Mouse (Mus musculus) bone marrow, adult 2 months (tissue): ENCODE data around the gene Ckap2l.

Experiments used
- CTCF ChIP-seq: fragments of 200-500 bp; IDR thresholded peaks from 2 replicates; pipeline ENCODE4 v1.5.1; 2011; ENCODE audit warnings: low read length, control low read depth; ENCODE audit not compliant: control insufficient read depth, insufficient read depth
- POLR2A ChIP-seq: fragments of 200-500 bp; IDR thresholded peaks from 2 replicates; pipeline ENCODE4 v1.6.1; 2011; ENCODE audit warnings: low read depth, mild to moderate bottlenecking, control low read depth, low read length, borderline replicate concordance; ENCODE audit not compliant: control insufficient read depth

- TF ChIP-seq POLR2A, result no peak
- no peak for TF ChIP-seq CTCF
Observed at GRCm38 (mm10) chr2:129322117-129322635, 25.2 kb upstream of the Ckap2l start.
